In the genomic region with DNA sequence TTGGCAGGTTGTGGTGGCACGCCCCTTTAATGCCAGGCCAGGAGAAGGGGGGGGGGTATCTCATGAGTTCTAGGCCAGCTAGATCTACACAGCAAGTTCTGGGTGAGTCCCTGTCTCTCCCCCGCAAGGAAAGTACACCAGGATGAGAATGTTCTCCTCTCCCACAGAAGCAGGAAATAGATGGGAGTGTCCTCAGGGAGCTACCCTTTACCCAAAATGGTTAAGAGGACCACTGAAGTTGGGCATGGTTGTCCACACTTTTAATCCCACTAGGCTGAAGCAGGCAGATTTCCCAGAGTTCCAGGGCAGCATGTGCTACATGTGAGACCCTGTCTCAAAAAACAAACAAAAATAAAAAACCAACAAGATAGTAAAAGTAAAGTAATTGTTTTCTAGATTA, we compare ENCODE assay signal across 8 mouse cellular contexts. TPM values are rescaled to one million over a fixed set of nuclear protein-coding genes. Genes with fewer than 3 reads are reported as not detected.
DNase-seq lines count a peak whose midpoint lies in the region; ATAC-seq and TF ChIP-seq lines count a peak whose summit lies in the region.

No protein-coding gene starts in this region.

- WGBS in liver, adult 2 months = 89% methylated on average over 2 of the region's 2 CpGs
- WGBS in embryonic facial prominence, embryonic 13.5 days = 85% methylated on average over 2 of the region's 2 CpGs
- 98% methylated on average over 2 of the region's 2 CpGs for WGBS in hindbrain, embryonic 13.5 days
- WGBS in midbrain, embryonic 13.5 days = 90% methylated on average over 2 of the region's 2 CpGs

- H3K9ac ChIP-seq in liver, adult 2 months (ENCODE audit: low read depth, low read length) = no peak overlapping the region
- H3K9ac ChIP-seq in embryonic facial prominence, embryonic 13.5 days = no peak overlapping the region
- H3K9ac ChIP-seq in hindbrain, embryonic 13.5 days = peak overlapping the region; percentile 96; the same call in 1 of the 2 replicates
- H3K9ac ChIP-seq in midbrain, embryonic 13.5 days (replicated peaks) = no peak overlapping the region

- no peak for TF ChIP-seq CTCF in liver, adult 2 months (IDR thresholded peaks at IDR 0.05; ENCODE audit: low read depth, low read length)

- no peaks in the 10 kb centered on the region for H3K36me3 ChIP-seq in liver, adult 2 months (ENCODE audit: control insufficient read depth, insufficient read depth, low read length)
- no peaks in the 10 kb centered on the region for H3K36me3 ChIP-seq in embryonic facial prominence, embryonic 13.5 days
- H3K36me3 ChIP-seq in hindbrain, embryonic 13.5 days = no peaks in the 10 kb centered on the region
- H3K36me3 ChIP-seq in midbrain, embryonic 13.5 days = no peaks in the 10 kb centered on the region

- H3K9me3 ChIP-seq in embryonic facial prominence, embryonic 13.5 days = no peaks in the 10 kb centered on the region
- no peaks in the 10 kb centered on the region for H3K9me3 ChIP-seq in hindbrain, embryonic 13.5 days
- no peaks in the 10 kb centered on the region for H3K9me3 ChIP-seq in midbrain, embryonic 13.5 days

- peaks cover 14% of the 10 kb centered on the region; the same call in 1 of the 2 replicates for H3K4me1 ChIP-seq in liver, adult 2 months (ENCODE audit: control insufficient read depth, insufficient read depth, low read length)
- peaks cover 11% of the 10 kb centered on the region for H3K4me1 ChIP-seq in embryonic facial prominence, embryonic 13.5 days
- H3K4me1 ChIP-seq in hindbrain, embryonic 13.5 days (replicated peaks) = peaks cover 14% of the 10 kb centered on the region
- H3K4me1 ChIP-seq in midbrain, embryonic 13.5 days (replicated peaks) = peaks cover 24% of the 10 kb centered on the region

- H3K79me2 ChIP-seq in liver, adult 2 months (ENCODE audit: control insufficient read depth, insufficient read depth, low read length) = peaks cover 11% of the 10 kb centered on the region; the same call in 1 of the 2 replicates

- H3K27ac ChIP-seq in liver, adult 2 months (replicated peaks; ENCODE audit: insufficient read depth, low read depth, low read length) = 0 out of 2 replicates have a peak overlapping the region, but pooled peaks have one; percentile 11
- 0 out of 2 replicates have a peak overlapping the region, but pooled peaks have one; percentile 98 for H3K27ac ChIP-seq in embryonic facial prominence, embryonic 13.5 days
- peak overlapping the region; percentile 98 for H3K27ac ChIP-seq in hindbrain, embryonic 13.5 days
- peak overlapping the region; percentile 96; the same call in 1 of the 2 replicates for H3K27ac ChIP-seq in midbrain, embryonic 13.5 days

- H3K4me2 ChIP-seq in embryonic facial prominence, embryonic 13.5 days = peak overlapping the region; percentile 53
- peak overlapping the region; percentile 47 for H3K4me2 ChIP-seq in hindbrain, embryonic 13.5 days
- H3K4me2 ChIP-seq in midbrain, embryonic 13.5 days (replicated peaks) = peak overlapping the region; percentile 54

- H3K27me3 ChIP-seq in liver, adult 2 months (ENCODE audit: control insufficient read depth, insufficient read depth, low read length) = no peaks in the 10 kb centered on the region
- no peaks in the 10 kb centered on the region for H3K27me3 ChIP-seq in embryonic facial prominence, embryonic 13.5 days
- no peaks in the 10 kb centered on the region for H3K27me3 ChIP-seq in hindbrain, embryonic 13.5 days
- no peaks in the 10 kb centered on the region for H3K27me3 ChIP-seq in midbrain, embryonic 13.5 days

- H3K4me3 ChIP-seq in liver, adult 2 months (ENCODE audit: insufficient read depth, low read depth, low read length) = no peak overlapping the region
- H3K4me3 ChIP-seq in embryonic facial prominence, embryonic 13.5 days = peak overlapping the region; percentile 87
- peak overlapping the region; percentile 85 for H3K4me3 ChIP-seq in hindbrain, embryonic 13.5 days
- peak overlapping the region; percentile 86 for H3K4me3 ChIP-seq in midbrain, embryonic 13.5 days (replicated peaks)

- no peak for TF ChIP-seq POLR2A in liver, adult 2 months (IDR thresholded peaks at IDR 0.05; ENCODE audit: extremely low read depth, insufficient read depth, low read length)

- no peak for ATAC-seq in embryonic facial prominence, embryonic 13.5 days (ENCODE audit: insufficient number of reproducible peaks, insufficient read depth, low FRiP score, low TSS enrichment, low read depth)
- no peak for ATAC-seq in hindbrain, embryonic 13.5 days (ENCODE audit: low FRiP score)
- no peak for ATAC-seq in midbrain, embryonic 13.5 days

- DNase-seq in liver, adult 2 months (ENCODE audit: extremely low read depth, low read depth, low spot score) = no peak
- DNase-seq in liver = no peak
- no peak for DNase-seq in ovary, adult 18-20 months (ENCODE audit: low spot score)
- DNase-seq in frontal cortex, postnatal 14 days (ENCODE audit: low spot score in 2 of 2) = no peak
- DNase-seq in spleen, postnatal 14 days (ENCODE audit: low spot score in 2 of 2) = no peak

RNA-seq across cellular contexts. Expression of a gene that starts 0.8 kb away (rescaled TPM):
- 210 and 237 TPM in 2 replicates for total RNA-seq in liver, adult 2 months (2014; rRNA removed)
- 16.7 and 17.9 TPM in 2 replicates for polyA plus RNA-seq in liver, adult 2 months (2012; rRNA removed)
- 396 and 425 TPM in 2 replicates for polyA plus RNA-seq in embryonic facial prominence, embryonic 13.5 days (2015; fragmentation: Nextera tagmentation; extraction: Ambion mirVana)
- polyA plus RNA-seq in hindbrain, embryonic 13.5 days (2015; fragmentation: Nextera tagmentation; extraction: Ambion mirVana) = 448 and 460 TPM in 2 replicates
- 476 and 510 TPM in 2 replicates for polyA plus RNA-seq in midbrain, embryonic 13.5 days (2015; fragmentation: Nextera tagmentation; extraction: Ambion mirVana)

RNA-seq across cellular contexts. Expression of a gene that starts 24.0 kb away (rescaled TPM):
- total RNA-seq in liver, adult 2 months (2014; rRNA removed) = 7.7 and 7.9 TPM in 2 replicates
- polyA plus RNA-seq in liver, adult 2 months (2012; rRNA removed) = 6.0 and 6.8 TPM in 2 replicates
- 56.6 and 60.0 TPM in 2 replicates for polyA plus RNA-seq in embryonic facial prominence, embryonic 13.5 days (2015; fragmentation: Nextera tagmentation; extraction: Ambion mirVana)
- 54.3 and 64.6 TPM in 2 replicates for polyA plus RNA-seq in hindbrain, embryonic 13.5 days (2015; fragmentation: Nextera tagmentation; extraction: Ambion mirVana)
- 63.5 and 64.8 TPM in 2 replicates for polyA plus RNA-seq in midbrain, embryonic 13.5 days (2015; fragmentation: Nextera tagmentation; extraction: Ambion mirVana)

RNA-seq across cellular contexts. Expression of a gene that starts 38.6 kb away (rescaled TPM):
- total RNA-seq in liver, adult 2 months (2014; rRNA removed) = 12.1 and 12.6 TPM in 2 replicates
- 6.9 and 7.1 TPM in 2 replicates for polyA plus RNA-seq in liver, adult 2 months (2012; rRNA removed)
- 100 and 102 TPM in 2 replicates for polyA plus RNA-seq in embryonic facial prominence, embryonic 13.5 days (2015; fragmentation: Nextera tagmentation; extraction: Ambion mirVana)
- 109 and 111 TPM in 2 replicates for polyA plus RNA-seq in hindbrain, embryonic 13.5 days (2015; fragmentation: Nextera tagmentation; extraction: Ambion mirVana)
- 119 and 124 TPM in 2 replicates for polyA plus RNA-seq in midbrain, embryonic 13.5 days (2015; fragmentation: Nextera tagmentation; extraction: Ambion mirVana)

RNA-seq across cellular contexts. Expression of a gene that starts 54.4 kb away (rescaled TPM):
- total RNA-seq in liver, adult 2 months (2014; rRNA removed) = 0.46 TPM in 1 of 2 replicates, not detected in the other
- polyA plus RNA-seq in liver, adult 2 months (2012; rRNA removed) = not detected in 2 replicates
- 0.17 and 0.28 TPM in 2 replicates for polyA plus RNA-seq in embryonic facial prominence, embryonic 13.5 days (2015; fragmentation: Nextera tagmentation; extraction: Ambion mirVana)
- not detected in 2 replicates for polyA plus RNA-seq in hindbrain, embryonic 13.5 days (2015; fragmentation: Nextera tagmentation; extraction: Ambion mirVana)
- not detected in 2 replicates for polyA plus RNA-seq in midbrain, embryonic 13.5 days (2015; fragmentation: Nextera tagmentation; extraction: Ambion mirVana)

RNA-seq across cellular contexts. Expression of a gene that starts 55.5 kb away (rescaled TPM):
- 2.6 and 3.0 TPM in 2 replicates for total RNA-seq in liver, adult 2 months (2014; rRNA removed)
- 0.52 and 0.94 TPM in 2 replicates for polyA plus RNA-seq in liver, adult 2 months (2012; rRNA removed)
- not detected in 2 replicates for polyA plus RNA-seq in embryonic facial prominence, embryonic 13.5 days (2015; fragmentation: Nextera tagmentation; extraction: Ambion mirVana)
- 0.08 TPM in 1 of 2 replicates, not detected in the other for polyA plus RNA-seq in hindbrain, embryonic 13.5 days (2015; fragmentation: Nextera tagmentation; extraction: Ambion mirVana)
- polyA plus RNA-seq in midbrain, embryonic 13.5 days (2015; fragmentation: Nextera tagmentation; extraction: Ambion mirVana) = 0.22 TPM in 1 of 2 replicates, not detected in the other

Comparison
In these comparisons a context has a peak if more than half of its experiments do, and no peak if none do; other contexts are left out.
1. H3K27ac ChIP-seq: peak in every context shown above with its lines; median percentile 98 in embryonic facial prominence, embryonic 13.5 days; 98 in hindbrain, embryonic 13.5 days; 96 in midbrain, embryonic 13.5 days; 11 in liver, adult 2 months.
2. RNA of a gene that starts 0.8 kb away (polyA plus RNA-seq): 476 to 510 TPM in midbrain, embryonic 13.5 days, 448 to 460 TPM in hindbrain, embryonic 13.5 days and 396 to 425 TPM in embryonic facial prominence, embryonic 13.5 days; 16.7 to 17.9 TPM in liver, adult 2 months; every median in the first group is over 10 times any median in the second.
3. RNA of a gene that starts 38.6 kb away (polyA plus RNA-seq): 119 to 124 TPM in midbrain, embryonic 13.5 days, 109 to 111 TPM in hindbrain, embryonic 13.5 days and 100 to 102 TPM in embryonic facial prominence, embryonic 13.5 days; 6.9 to 7.1 TPM in liver, adult 2 months; every median in the first group is over 10 times any median in the second.
4. Peak in every context shown above with its lines, with median percentiles within 50 percentile points of each other: H3K4me2 ChIP-seq.